Mouse (Mus musculus) spleen, embryonic (tissue): ENCODE data around the gene Fiz1.

Experiments
- CTCF ChIA-PET: fragments of 350-600 bp; sonication (Branson Sonifier 250); formaldehyde crosslinking; loops from one replicate; lab custom pipeline; 2022; lab: Charles Lee

Fiz1 gene

GRCm38 (mm10) chr7:5038940-5039339 lies 24.4 kb upstream of the Fiz1 start:
- CTCF ChIA-PET, result no interaction called here

- CTCF ChIA-PET, result interaction anchor here (1.3 kb wide), 1 partner anchor 21 kb away, joined by 3 read pairs; no protein-coding TSS in a partner anchor
Observed at GRCm38 (mm10) chr7:5038109-5038732, 23.7 kb upstream of the Fiz1 start, which contains the start of gene Zfp784. TSS of gene Zfp784 (minus strand) at chr7:5038446.

GRCm38 (mm10) chr7:5037467-5037866 lies 23.0 kb upstream of the Fiz1 start:
- CTCF ChIA-PET, result interaction anchor here (0.6 to 1.3 kb wide), 2 partner anchors 22 to 917 kb away, joined by 3 to 4 read pairs; no protein-coding TSS in a partner anchor

- CTCF ChIA-PET, result interaction anchor here (0.6 kb wide), 1 partner anchor 916 kb away, joined by 4 read pairs; no protein-coding TSS in a partner anchor
Observed at GRCm38 (mm10) chr7:5037026-5037425, 22.5 kb upstream of the Fiz1 start.

- CTCF ChIA-PET, result no interaction called here
Observed at GRCm38 (mm10) chr7:5036136-5036535, 21.6 kb upstream of the Fiz1 start.

- CTCF ChIA-PET, result no interaction called here
Observed at GRCm38 (mm10) chr7:5035628-5036027, 21.1 kb upstream of the Fiz1 start.

GRCm38 (mm10) chr7:5033818-5034217 lies 19.3 kb upstream of the Fiz1 start, which contains the start of gene 4632433K11Rik:
TSS of gene 4632433K11Rik (plus strand) at chr7:5034118.
- CTCF ChIA-PET, result interaction anchor here (0.5 kb wide), 1 partner anchor 48 kb away, joined by 7 read pairs; no protein-coding TSS in a partner anchor

- CTCF ChIA-PET, result no interaction called here
Observed at GRCm38 (mm10) chr7:5031496-5031895, 17.0 kb upstream of the Fiz1 start.

- CTCF ChIA-PET, result no interaction called here
Observed at GRCm38 (mm10) chr7:5030554-5031275, 16.2 kb upstream of the Fiz1 start.

GRCm38 (mm10) chr7:5029946-5030345 lies 15.4 kb upstream of the Fiz1 start:
- CTCF ChIA-PET, result no interaction called here

GRCm38 (mm10) chr7:5029543-5029942 lies 15.0 kb upstream of the Fiz1 start:
- CTCF ChIA-PET, result no interaction called here

- CTCF ChIA-PET, result no interaction called here
Observed at GRCm38 (mm10) chr7:5021197-5021596, 6.7 kb upstream of the Fiz1 start.

- CTCF ChIA-PET, result no interaction called here
Observed at GRCm38 (mm10) chr7:5020685-5021084, 6.2 kb upstream of the Fiz1 start.

GRCm38 (mm10) chr7:5020000-5020681 lies 5.6 kb upstream of the Fiz1 start, which contains the start of the genes Zfp865 and Ccdc106:
TSS of gene Zfp865 (plus strand) at chr7:5020376.
TSS of gene Ccdc106 (plus strand) at chr7:5020553.
- CTCF ChIA-PET, result interaction anchor here (0.7 to 1.2 kb wide), 3 partner anchors 31 to 1375 kb away, joined by 3 to 11 read pairs (median 4); partner anchors contain the start of genes Cnot3 and Zfp580

GRCm38 (mm10) chr7:5019576-5019975 lies 5.1 kb upstream of the Fiz1 start:
- CTCF ChIA-PET, result interaction anchor here (0.7 to 1.2 kb wide), 3 partner anchors 32 to 1374 kb away, joined by 3 to 11 read pairs (median 4); partner anchors contain the start of genes Cnot3 and Zfp580

GRCm38 (mm10) chr7:5017931-5018330 lies 3.4 kb upstream of the Fiz1 start:
- CTCF ChIA-PET, result interaction anchor here (0.5 kb wide), 1 partner anchor 44 kb away, joined by 3 read pairs; the partner anchor contains the start of gene U2af2

GRCm38 (mm10) chr7:5017352-5017751 lies 2.9 kb upstream of the Fiz1 start:
- CTCF ChIA-PET, result no interaction called here

- CTCF ChIA-PET, result interaction anchor here (1.0 to 1.2 kb wide), 2 partner anchors 30 to 45 kb away, joined by 3 read pairs; partner anchors contain the start of gene U2af2
Observed at GRCm38 (mm10) chr7:5016920-5017319, 2.4 kb upstream of the Fiz1 start.

- CTCF ChIA-PET, result interaction anchor here (0.8 to 1.2 kb wide), 3 partner anchors 31 to 109 kb away, joined by 3 to 4 read pairs (median 3); partner anchors contain the start of genes Rasl2-9 and U2af2
Observed at GRCm38 (mm10) chr7:5016057-5016456, 1.6 kb upstream of the Fiz1 start.

GRCm38 (mm10) chr7:5015118-5016001 lies 863 bp upstream of the Fiz1 start, which contains the start of gene Gm44973:
TSS of gene Gm44973 (plus strand) at chr7:5015496.
- CTCF ChIA-PET, result interaction anchor here (0.6 to 1.2 kb wide), 4 partner anchors 32 to 110 kb away, joined by 3 to 4 read pairs (median 3); partner anchors contain the start of genes Rasl2-9 and Zfp580
